Mouse (Mus musculus): ENCODE measurements around the gene Pdia6.

Gene Pdia6

DNA sequence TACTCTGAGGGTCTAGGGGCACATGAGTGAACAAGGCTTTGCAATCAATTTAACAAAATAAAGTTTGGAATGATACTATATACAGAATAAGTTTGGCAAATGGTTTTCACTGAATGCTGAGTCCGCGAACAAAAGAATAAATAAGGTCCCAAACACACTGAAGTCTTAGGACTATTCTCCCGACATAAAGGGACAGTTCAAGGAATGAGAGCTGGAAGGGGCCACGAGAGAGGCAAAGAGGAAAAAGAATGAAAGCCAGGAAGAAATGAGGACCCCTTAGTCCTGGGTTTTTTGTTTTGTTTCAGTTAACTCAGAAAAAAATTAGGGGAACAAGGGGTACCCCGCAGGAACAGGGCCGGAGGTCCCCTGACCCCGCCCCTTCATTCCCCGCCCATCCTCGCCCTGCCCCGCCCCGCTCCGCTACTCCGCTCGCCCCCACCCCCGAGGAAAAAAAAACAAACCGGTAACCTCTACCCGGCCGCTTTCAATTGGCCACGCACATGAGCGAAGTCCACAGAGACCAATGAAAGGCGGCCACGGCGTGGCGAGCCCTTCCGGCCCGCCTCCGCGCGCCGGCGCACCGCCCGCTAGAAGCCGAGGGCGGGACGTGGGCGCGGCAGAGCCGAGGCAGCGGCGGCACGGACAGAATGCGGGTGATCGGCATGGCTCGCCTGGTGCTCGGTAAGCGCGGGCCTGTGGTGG lies at the start of gene Pdia6:
Gene Pdia6 (plus strand): TSS at position 575 of the 702 bp plus-strand sequence.
- DNase-seq, result peak; percentile 86 to 87

DNA sequence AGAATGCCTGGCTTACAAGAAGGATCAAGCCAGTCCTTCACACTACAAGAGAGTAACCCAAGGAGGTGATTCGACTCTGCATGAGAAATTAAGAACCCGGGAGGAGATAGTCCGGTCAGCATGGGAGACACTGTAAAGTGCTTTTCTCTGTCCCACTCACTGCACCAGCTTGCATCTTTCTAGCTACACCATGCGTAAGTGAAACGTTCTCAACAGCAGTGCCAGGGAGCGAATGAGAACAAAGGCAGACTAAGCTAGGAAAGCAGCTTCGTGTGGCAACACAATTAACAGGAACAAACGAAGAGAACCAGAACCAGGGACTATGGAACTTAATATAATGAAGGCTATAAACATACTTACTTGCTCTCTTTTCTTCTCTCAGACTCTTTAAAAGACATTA lies 48.0 kb upstream of the Pdia6 start:
- no peak for DNase-seq

DNA sequence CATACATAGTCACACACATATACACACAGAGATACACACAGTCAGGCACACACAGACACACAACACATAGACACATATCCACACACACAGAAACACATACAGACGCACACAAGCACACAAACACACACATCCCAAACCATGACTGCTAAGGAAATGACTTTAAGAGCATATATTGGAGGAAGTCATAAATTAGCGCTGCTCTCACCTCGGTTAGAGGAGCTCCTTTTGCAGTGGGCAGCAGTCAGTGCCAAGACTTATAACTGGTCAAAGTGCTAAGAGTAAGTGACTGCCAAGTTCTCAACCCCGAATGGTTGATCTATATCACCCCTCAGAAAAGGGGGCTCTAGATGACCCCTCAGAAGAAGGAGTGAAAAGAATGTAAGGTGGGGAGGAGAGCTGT lies 47.2 kb upstream of the Pdia6 start:
- DNase-seq, result no peak

DNA sequence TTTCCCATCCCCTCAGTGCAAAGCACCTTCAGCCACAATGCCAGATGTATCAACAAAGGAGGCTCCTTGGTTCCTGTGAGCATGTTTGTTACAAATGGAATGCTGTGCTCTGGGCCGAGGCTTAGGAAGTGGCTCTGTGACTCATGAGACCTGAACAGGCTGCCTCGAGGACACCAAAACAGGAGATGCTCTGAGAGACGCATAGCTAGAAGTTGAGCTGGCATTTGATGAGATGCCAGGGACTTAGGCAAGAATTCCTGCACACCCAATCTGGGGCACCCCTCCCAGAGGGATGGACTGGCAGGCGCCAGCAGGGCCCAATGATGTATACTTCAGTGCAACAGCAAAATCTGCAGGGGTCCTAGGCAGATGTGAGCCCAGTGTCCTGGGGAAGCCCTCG lies 45.7 kb upstream of the Pdia6 start:
- DNase-seq, result no peak

DNA sequence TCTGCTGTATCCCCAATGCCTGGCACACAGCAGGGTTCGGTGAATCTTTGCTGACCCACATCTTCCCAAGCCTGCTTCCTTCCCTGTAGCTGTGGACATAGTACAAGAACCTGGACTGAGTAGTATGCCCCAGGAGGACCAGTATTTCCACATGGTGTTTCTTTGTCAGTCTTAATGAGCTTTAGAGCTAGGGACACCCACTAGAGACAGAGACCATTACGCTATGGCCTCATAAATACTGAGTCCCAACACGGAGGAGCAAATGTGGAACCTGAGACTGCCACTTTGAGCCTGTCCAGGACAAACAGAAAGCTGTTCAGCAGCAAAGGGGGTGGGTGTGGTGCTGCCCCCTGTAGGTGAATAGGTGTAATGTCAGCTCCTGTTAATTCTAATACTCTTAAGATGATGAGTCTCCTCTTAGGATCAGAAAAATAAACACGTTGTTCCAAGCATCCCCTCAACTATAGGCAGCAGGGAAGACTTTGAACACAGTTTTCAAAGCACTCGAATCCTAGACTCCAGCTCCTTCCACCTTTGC lies 44.4 kb upstream of the Pdia6 start:
- DNase-seq, result peak in 1 of 2 experiments; percentile 13

DNA sequence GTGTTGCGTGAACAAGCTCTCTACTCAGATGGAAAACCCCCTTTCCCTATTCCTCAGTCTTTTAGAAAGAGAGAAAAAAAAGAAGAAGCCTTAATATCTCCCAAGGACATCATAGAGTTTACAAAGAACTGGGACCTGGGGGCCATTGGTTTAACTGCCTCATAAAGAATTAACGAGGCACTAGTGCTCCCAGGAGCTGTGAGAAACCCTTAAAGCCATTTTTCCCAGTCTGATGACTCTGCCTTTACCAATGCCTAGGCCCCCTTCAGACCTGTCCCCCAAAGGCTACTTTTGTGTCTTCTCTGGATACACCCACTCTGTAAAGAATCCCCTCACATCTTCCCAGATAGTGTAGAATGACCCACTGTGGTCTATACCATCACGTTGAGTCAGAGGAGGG lies 43.3 kb upstream of the Pdia6 start:
- no peak for DNase-seq

DNA sequence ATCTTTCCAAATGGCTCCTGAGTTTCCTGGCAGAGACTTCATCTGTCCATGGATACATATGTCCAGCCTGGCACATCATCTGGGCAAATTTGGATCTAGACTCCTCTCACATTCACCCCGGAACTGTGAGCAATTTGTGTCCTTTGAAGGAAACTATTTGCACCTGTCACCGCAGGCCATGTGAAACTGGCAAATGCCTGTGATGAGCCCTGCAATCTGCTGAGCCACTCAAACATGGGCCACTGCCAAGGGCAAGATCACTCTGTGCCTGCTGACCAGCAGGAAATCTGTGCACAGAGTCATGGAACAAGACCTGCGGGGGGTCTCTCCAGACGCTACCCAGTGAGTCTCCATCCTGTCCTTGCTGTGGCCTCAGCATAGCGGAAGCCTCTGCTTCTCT lies 41.3 kb upstream of the Pdia6 start:
- DNase-seq, result no peak

DNA sequence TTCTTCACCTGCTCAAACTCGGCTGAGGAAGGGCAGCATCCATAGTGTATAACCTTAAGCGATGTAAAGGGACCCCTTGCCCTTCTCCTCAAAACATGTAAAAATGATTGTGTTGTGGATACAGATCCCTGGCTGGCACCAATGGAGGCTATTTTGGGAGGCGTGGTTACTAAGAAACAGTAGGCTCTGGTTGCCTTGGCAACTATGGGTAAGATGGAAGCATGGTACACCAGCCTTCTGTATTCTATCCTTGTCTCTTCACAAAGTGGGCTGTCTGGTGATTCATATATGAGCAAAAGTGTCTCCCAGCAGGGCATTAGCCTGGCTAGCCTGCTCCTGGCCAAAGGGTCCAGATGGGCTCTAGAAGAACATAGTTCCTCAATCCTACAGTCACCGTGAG lies 38.4 kb upstream of the Pdia6 start:
- no peak for DNase-seq

DNA sequence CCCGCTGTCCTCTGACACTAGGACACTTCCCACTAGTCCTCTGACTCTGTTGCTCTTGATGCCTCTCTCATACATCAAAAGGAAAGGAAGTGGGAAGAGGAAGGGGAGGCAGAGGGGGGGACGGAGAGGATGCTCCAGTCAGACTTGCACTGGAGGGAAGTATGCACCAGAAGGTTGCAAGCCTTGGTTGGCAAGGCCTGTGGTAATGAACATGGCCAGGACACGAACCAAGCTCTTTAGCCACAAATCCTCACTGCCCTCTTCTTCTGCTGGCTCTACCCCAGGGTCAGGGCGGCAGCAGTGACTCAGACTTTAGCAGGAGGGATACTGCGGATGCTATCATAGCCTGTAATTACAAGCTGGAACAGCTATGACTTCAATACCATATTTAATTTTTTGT lies 35.8 kb upstream of the Pdia6 start:
- DNase-seq, result no peak

DNA sequence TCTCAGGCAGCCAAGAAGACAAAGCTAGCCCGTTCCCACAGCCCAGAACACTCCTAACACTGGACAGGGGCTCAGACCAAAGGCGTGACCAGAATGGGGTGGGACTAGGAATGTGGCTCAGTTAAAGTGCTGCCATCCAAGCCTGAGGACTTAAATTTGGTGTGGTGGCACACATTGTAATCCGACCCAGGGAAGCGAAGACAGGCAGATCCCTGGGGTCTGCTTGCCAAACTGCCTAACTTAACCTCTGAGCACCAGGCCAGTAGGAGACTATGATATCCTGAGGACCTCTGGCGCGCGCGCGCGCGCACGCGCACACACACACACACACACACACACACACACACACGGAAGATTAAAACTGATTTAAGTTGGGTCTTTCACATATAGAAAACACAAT lies 34.8 kb upstream of the Pdia6 start:
- DNase-seq, result no peak

DNA sequence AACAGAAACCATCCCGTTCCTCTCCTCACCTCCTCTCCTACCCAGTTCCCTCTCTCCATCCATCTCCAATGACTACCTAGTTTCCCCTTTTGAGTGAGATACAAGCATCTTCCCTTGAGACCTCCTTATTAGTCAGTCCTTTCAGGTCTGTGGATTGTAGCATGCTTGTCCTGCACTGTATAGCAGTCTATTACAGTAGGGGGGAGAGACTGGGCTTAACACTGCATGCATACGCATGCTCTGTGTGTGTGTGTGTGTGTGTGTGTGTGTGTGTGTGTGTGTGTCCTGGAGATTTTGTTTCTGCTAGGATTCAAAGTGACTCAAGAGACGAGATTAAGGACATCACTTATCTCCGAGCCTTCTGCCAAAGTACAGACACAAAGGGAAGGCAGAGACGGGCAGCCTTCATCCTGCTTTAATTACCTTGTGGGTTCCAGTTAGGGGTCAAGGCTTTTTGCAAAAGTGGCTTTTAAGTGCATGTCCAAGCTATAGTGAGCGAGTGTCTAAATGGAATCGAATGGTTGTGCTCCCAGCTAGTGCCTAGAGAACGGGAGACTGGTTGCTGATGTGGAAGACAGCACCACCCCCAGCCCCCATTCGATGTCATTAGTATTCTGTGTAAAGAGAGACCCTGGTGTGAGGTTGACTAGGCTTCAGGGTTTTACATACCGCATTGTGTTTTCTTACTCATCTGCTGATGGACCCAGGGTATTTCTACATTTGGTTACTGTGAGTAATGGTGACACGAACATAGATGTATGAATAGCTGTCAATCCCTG lies 30.6 kb upstream of the Pdia6 start:
- no peak for DNase-seq

DNA sequence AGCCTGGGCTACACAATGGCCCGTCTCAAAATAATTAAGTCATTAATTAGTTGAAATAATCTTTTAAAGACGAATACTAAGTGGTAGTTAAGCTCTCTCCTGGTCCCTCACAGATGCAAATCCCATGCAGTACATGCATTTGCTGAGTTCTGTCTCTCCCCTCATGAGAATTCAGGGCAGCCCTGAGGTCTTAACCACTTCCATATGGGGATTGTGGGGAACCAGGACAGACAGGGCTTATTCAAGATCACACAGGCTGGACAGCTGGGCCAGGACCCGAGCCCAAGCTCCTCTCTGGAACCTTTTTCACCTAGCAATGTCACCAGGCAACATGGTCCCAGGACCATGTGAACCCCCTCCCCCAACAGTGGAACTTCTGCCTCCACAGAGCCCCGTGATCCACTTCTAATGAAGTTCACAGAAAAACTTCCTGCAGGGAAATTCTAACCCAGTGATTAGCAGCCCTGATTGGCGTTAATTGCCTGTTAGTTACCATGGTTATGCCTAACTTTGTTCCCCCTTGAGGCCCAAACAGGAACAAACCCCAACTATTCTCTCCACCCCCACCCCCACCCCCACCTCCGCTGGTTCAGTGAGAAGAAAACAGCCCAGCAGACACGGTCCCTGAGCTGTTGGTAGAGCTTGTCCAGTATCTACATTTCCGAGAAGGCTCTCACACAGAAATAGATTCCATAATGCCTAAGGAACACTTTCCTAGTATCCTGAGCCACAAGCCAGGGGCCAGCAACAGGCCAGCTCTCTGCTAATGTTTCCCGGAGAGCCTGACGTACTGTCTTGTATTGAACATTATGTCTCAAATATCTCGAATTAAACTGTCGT lies 27.5 kb upstream of the Pdia6 start:
- no peak for DNase-seq

DNA sequence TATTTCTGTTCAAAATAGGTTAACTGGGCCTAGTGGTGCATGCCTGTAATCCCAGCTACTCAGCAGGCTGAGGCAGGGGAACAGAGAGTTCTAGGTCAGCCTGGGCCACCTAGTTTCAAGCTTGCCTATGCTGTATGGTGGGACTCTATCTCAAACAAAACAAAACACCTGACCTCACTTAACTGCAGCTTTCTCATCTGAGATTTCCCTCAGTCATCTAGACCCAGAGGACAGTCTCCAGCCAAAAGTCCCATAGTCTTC lies 27.0 kb upstream of the Pdia6 start:
- no peak for DNase-seq

DNA sequence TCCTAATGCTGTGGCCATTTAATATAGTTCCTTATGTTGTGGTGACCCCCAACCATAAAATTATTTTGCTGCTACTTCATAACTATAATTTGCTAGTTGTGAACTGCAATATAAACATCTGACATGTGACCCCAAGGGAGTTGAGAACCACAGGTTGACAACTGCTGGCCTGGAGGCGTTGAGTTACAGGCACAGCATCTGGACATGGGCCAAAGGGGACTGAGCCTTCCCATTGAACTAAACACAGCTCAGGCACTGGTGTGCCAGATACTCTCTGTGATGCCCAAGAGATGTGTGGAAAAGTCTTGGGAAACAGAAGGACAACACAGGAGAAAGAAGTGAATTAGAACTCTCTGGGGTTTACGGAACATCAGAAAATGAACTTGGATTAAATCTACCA lies 25.3 kb upstream of the Pdia6 start:
- no peak for DNase-seq

DNA sequence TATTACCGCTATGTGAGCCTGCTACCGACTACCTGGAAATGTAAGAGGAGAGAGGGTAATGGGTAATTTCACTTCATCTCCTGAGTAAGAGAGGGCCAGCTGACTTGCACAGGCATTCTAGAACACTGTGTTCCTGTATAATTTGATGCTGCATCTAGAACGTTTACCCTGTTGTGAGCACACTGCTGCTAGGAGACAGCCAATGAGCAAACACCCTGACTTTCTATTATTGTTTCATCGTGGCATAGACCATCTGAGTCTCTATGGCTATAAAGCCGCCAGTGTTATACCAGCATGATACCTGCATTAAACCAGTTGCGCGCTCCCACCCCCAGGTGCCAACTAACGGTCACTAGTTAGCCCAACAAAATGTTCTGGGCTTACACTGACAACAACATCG lies 24.7 kb upstream of the Pdia6 start:
- no peak for DNase-seq

DNA sequence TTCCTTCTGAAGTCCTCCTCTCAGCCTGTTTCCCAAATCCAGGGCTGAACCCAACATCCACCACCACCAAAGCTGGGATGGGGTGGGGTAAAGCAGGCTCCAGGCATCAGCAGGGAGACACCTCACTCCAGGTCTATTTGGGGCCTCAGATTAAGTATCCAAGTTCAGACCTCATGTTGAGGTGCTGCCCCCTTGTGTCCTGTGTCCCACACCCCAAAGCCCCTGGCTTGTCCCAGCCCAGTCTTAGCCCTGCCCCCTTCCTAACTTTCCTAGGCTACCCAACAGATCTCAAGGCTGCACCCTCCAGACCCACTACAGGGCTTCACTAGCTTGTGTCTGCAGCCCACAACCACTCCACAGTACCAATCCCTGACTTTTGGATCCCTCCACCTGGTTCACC lies 24.3 kb upstream of the Pdia6 start:
- no peak for DNase-seq

DNA sequence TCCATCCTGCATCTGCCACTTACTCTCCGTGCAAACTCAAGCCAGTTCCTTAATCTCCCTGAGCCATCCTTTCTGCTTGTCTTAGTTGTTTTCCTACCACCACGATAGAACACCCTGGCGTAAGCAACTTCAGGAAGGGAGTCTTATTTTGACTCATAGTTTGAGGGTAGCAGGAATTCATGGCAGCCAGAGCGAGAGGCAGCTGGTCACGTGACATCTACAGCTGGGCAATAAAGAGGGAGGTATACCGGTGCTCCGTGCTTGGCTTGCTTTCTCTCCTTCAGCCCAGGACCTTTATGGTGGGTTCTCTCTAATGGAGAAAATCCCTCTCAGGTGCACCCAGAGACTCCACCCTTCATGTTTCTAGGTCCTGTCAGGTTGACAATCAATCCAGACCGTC lies 15.4 kb upstream of the Pdia6 start:
- no peak for DNase-seq

DNA sequence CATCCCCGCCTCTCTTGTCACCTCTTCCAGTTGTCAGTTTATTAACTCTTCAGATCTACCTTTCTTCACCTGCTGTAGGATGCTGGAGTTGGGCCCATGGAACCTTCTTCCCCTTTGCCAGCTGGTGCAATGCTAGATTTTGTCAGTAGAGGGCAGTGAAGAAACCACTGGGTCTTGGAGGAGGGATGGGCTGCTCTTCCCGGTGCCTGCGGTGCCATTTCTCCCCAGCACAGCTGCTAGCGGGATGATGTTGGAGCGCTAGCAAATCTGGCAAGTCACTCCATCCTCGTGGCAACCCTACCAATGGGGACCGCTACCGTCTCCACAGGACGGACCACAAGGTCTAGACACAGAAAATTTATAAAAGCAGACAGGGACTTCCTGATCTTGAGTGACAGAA lies 13.3 kb upstream of the Pdia6 start:
- DNase-seq, result peak; percentile 22 to 64

DNA sequence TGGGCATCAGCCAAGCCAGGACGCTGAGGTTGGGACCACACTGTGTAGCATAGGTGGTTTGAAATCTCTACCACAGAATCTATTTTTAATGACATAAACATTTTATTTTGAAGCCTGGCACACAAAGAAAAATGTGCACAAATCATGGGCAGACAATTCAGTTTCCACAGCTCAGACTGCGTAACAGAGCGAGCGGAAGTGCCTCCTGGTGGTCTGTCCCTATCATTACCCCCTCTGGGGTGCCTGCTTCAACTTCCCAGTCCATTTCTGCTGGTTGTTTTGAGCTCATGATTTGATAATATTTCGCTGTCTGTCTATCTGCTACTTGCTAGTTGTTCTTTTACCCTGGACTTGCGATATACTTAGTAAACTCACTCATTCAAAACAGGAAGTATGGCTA lies 10.7 kb upstream of the Pdia6 start:
- DNase-seq, result no peak

DNA sequence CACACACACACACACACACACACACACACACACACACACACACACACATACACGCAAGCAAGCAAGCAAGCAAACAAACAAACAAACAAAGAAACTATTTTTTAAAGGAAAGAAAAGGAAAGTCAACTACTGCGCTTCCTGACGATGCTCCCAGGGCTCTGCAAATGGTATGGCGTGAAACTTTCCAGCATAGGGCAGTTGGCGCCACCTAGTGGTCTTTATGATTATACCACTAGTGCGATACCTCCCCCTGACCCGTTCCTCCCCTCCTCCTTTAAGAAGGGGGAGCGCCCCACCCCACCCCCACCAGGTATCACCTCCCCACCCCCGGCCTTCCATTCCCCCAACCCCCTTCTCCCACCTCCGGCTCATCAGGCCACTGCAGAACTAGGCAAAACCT lies 9.4 kb upstream of the Pdia6 start:
- DNase-seq, result peak in 1 of 2 experiments; percentile 36

DNA sequence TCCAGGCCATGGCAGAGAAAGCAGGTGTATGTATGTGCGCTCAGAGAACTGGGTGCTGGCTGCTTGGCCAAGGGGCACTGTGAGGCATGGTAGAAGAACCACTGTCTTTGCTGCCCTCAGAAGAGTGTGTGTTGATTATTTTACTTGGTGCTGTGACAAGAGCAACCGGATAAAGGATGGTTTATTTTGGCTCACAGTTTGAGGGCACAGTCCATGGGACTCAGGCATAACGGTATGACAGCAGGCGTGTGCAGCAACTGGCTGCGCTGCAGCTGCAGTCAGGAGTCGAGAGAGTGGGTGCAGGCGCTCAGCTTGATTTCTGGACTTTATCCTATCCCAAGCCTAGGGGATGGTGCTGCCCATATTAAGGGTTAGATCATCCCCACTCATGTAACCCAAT lies 7.9 kb upstream of the Pdia6 start:
- DNase-seq, result no peak

DNA sequence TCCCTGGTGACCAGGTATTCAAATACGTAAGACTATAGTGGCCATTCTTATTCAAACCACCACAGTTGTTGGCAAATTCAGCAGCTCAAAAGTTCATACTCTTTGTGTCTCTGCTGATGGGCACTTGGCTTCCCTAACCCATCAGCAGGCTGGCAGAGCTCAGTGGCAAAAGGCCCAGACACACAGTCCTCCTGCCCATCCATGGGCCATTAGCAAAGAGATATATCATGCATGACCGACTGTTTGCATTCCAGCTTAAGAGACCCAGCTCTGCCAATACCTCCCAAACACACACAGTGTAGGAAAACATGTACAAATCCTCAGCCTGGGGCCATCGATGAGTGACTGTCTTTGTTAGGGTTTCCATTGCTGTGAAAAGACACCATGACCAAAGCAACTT lies 5.3 kb upstream of the Pdia6 start:
- DNase-seq, result no peak

DNA sequence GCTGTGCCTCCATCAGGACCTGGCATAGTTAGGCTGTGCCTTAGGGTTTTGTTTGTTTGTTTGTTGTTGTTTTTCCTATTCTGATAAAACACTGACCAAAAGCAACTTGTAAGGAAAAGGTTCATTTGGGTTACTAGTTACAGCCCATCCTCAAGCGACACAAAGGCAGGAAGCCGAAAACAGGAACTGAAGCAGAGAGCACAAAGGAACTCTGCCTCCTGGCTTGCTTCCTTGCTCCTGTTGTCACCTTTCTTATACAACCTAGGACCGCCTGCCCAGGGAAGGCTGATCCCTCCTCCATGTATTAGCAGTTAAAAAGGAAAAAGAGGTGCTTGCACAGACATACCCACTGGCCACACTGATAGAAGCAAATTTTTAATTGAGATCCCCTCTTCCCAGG lies 2.5 kb upstream of the Pdia6 start:
- DNase-seq, result no peak

DNA sequence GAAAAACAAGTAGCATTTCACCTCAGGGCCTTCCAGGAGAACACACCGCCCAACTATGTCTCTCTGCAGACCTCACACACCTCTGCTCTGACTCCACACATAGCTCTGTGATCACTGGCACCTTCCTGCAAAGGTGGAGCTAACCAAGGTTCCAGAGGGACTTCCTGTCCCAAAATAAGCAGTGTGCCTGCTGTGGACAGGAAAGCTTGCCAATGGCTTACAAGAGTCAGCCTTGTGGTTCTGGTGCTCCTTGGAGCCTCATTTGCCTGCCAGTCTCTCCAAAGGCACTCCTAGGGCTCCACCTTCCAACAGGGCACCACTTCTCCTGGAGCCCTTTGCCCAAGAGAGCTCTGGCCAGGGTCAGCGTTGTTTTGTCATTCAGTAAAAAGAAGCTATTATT lies 1.5 kb upstream of the Pdia6 start:
- no peak for DNase-seq

Data from spleen, adult 18-20 months (tissue).